Mouse (Mus musculus) limb, embryonic 13.5 days (tissue): ENCODE results near the gene Sdk2. TPM values are rescaled to one million over a fixed set of nuclear protein-coding genes. Genes with fewer than 3 reads are reported as not detected.

Experiments used
- ATAC-seq: fragments of 200-750 bp; cut with Nextera tagmentation; 2 replicates; pipeline ENCODE4 v1.8.0; 2017; ENCODE audit warnings: low read depth, moderate number of reproducible peaks, moderate TSS enrichment; ENCODE audit not compliant: low FRiP score
- H3K27ac ChIP-seq: fragments of 300-500 bp; sonication (generic); 2 replicates; pipeline ENCODE4 v1.5.1; 2015; ENCODE audit warnings: inconsistent platforms, mild to moderate bottlenecking, moderate library complexity
- H3K27me3 ChIP-seq: fragments of 300-500 bp; sonication (generic); 2 replicates; pipeline ENCODE4 v1.6.1; 2015; ENCODE audit warnings: mild to moderate bottlenecking, inconsistent platforms
- H3K36me3 ChIP-seq: fragments of 300-500 bp; sonication (generic); 2 replicates; pipeline ENCODE4 v1.6.1; 2015; ENCODE audit warnings: inconsistent platforms, mild to moderate bottlenecking, moderate library complexity
- H3K4me1 ChIP-seq: fragments of 300-500 bp; sonication (generic); 2 replicates; pipeline ENCODE4 v1.6.1; 2015; ENCODE audit warnings: inconsistent platforms
- H3K4me2 ChIP-seq: fragments of 300-500 bp; sonication (generic); replicated peaks from 2 replicates; pipeline ENCODE4 v1.6.1; 2015; ENCODE audit warnings: inconsistent platforms, mild to moderate bottlenecking, moderate library complexity
- H3K4me3 ChIP-seq: fragments of 300-500 bp; sonication (generic); 2 replicates; pipeline ENCODE4 v1.5.1; 2015; ENCODE audit warnings: moderate library complexity, mild to moderate bottlenecking, inconsistent platforms
- H3K9ac ChIP-seq: fragments of 300-500 bp; sonication (generic); 2 replicates; pipeline ENCODE4 v1.6.1; 2015; ENCODE audit warnings: mild to moderate bottlenecking, inconsistent platforms
- H3K9me3 ChIP-seq: fragments of 300-500 bp; sonication (generic); 2 replicates; pipeline ENCODE4 v1.6.1; 2016; ENCODE audit warnings: inconsistent platforms
- WGBS: fragments of 180-500 bp; shearing (Covaris S2); methylation state at CpG from one replicate; pipeline ENCODE4 v1.1.7; 2015; 5-methylcytosine and 5-hydroxymethylcytosine counted together
- polyA plus RNA-seq: library from polyadenylated mRNA; unstranded; fragments of >200 nt; fragmentation: Nextera tagmentation; extraction: Ambion mirVana; gene quantifications from 2 replicates; pipeline ENCODE4 v1.2.1, GENCODE M21; 2015

The Sdk2 gene
- polyA plus RNA-seq, 1 experiment from 2014 or later: 5.8 TPM

- Histone ChIP-seq H3K4me1 (peaks cover 72% of the 10 kb centered on the region), H3K27me3 (no peaks in the 10 kb centered on the region), H3K36me3 (no peaks in the 10 kb centered on the region), H3K9me3 (no peaks in the 10 kb centered on the region), H3K27ac (no peak overlapping the region), H3K4me2 (no peak overlapping the region), H3K9ac (peak overlapping the region; percentile 0; the same call in 1 of the 2 replicates), H3K4me3 (no peak overlapping the region)
- 65% methylated on average over 2 of the region's 2 CpGs for WGBS
- no peak for ATAC-seq
Measured at GRCm38 (mm10) chr11:113782496-113782895, 284.4 kb downstream of the Sdk2 start.

GRCm38 (mm10) chr11:113782006-113782405, 284.8 kb downstream of the Sdk2 start:
- 35% methylated on average over 2 of the region's 2 CpGs for WGBS
- ATAC-seq: no peak
- H3K27ac ChIP-seq: no peak overlapping the region; the same call in 1 of the 2 replicates
- no peak overlapping the region for H3K4me2 ChIP-seq
- peak overlapping the region; percentile 0; the same call in 1 of the 2 replicates for H3K9ac ChIP-seq
- H3K4me1 ChIP-seq: peaks cover 73% of the 10 kb centered on the region
- H3K36me3 ChIP-seq: no peaks in the 10 kb centered on the region
- no peaks in the 10 kb centered on the region for H3K27me3 ChIP-seq
- no peak overlapping the region for H3K4me3 ChIP-seq
- no peaks in the 10 kb centered on the region for H3K9me3 ChIP-seq

- peaks cover 53% of the 10 kb centered on the region for H3K4me1 ChIP-seq
- no peaks in the 10 kb centered on the region for H3K36me3 ChIP-seq
- H3K27ac ChIP-seq: no peak overlapping the region
- H3K4me3 ChIP-seq: no peak overlapping the region
- ATAC-seq: no peak
- H3K9ac ChIP-seq: no peak overlapping the region
- no peaks in the 10 kb centered on the region for H3K9me3 ChIP-seq
- H3K4me2 ChIP-seq: no peak overlapping the region
- H3K27me3 ChIP-seq: no peaks in the 10 kb centered on the region
- 38% methylated on average over 6 of the region's 6 CpGs for WGBS
Measured at GRCm38 (mm10) chr11:113779680-113780041, 287.2 kb downstream of the Sdk2 start.

GRCm38 (mm10) chr11:113778733-113779679, 287.8 kb downstream of the Sdk2 start:
- no peak overlapping the region for H3K9ac ChIP-seq
- no peaks in the 10 kb centered on the region for H3K36me3 ChIP-seq
- 42% methylated on average over 20 of the region's 20 CpGs for WGBS
- no peak overlapping the region for H3K27ac ChIP-seq
- no peak overlapping the region for H3K4me2 ChIP-seq
- peaks cover 49% of the 10 kb centered on the region for H3K4me1 ChIP-seq
- no peak overlapping the region for H3K4me3 ChIP-seq
- H3K9me3 ChIP-seq: no peaks in the 10 kb centered on the region
- no peak for ATAC-seq
- no peaks in the 10 kb centered on the region for H3K27me3 ChIP-seq

GRCm38 (mm10) chr11:113777878-113778464, 288.9 kb downstream of the Sdk2 start:
- Histone ChIP-seq H3K27me3 (no peaks in the 10 kb centered on the region), H3K4me2 (no peak overlapping the region), H3K9me3 (no peaks in the 10 kb centered on the region), H3K36me3 (no peaks in the 10 kb centered on the region), H3K27ac (no peak overlapping the region), H3K4me1 (peaks cover 49% of the 10 kb centered on the region), H3K9ac (no peak overlapping the region), H3K4me3 (no peak overlapping the region)
- WGBS: 65% methylated on average over 8 of the region's 8 CpGs
- no peak; the same call in 1 of the 2 replicates for ATAC-seq

- Histone ChIP-seq H3K4me1 (peaks cover 42% of the 10 kb centered on the region), H3K27me3 (no peaks in the 10 kb centered on the region), H3K4me2 (no peak overlapping the region), H3K9me3 (no peaks in the 10 kb centered on the region), H3K27ac (no peak overlapping the region), H3K4me3 (no peak overlapping the region), H3K9ac (no peak overlapping the region; the same call in 1 of the 2 replicates), H3K36me3 (no peaks in the 10 kb centered on the region)
- 61% methylated on average over 14 of the region's 14 CpGs for WGBS
- no peak for ATAC-seq
Measured at GRCm38 (mm10) chr11:113776851-113777511, 289.9 kb downstream of the Sdk2 start.

GRCm38 (mm10) chr11:113774773-113775172, 292.1 kb downstream of the Sdk2 start:
- Histone ChIP-seq H3K36me3 (no peaks in the 10 kb centered on the region), H3K27ac (no peak overlapping the region), H3K4me1 (peaks cover 26% of the 10 kb centered on the region), H3K9ac (no peak overlapping the region), H3K4me3 (no peak overlapping the region), H3K4me2 (no peak overlapping the region), H3K9me3 (no peaks in the 10 kb centered on the region), H3K27me3 (no peaks in the 10 kb centered on the region)
- 92% methylated on average over 3 of the region's 3 CpGs for WGBS
- no peak for ATAC-seq

- 69% methylated on average over 5 of the region's 5 CpGs for WGBS
- ATAC-seq: no peak
- no peak overlapping the region for H3K9ac ChIP-seq
- peaks cover 21% of the 10 kb centered on the region for H3K4me1 ChIP-seq
- no peaks in the 10 kb centered on the region for H3K27me3 ChIP-seq
- no peak overlapping the region for H3K4me2 ChIP-seq
- H3K27ac ChIP-seq: no peak overlapping the region
- H3K9me3 ChIP-seq: no peaks in the 10 kb centered on the region
- no peaks in the 10 kb centered on the region for H3K36me3 ChIP-seq
- no peak overlapping the region for H3K4me3 ChIP-seq
Measured at GRCm38 (mm10) chr11:113773191-113773590, 293.7 kb downstream of the Sdk2 start.

GRCm38 (mm10) chr11:113771187-113771586, 295.7 kb downstream of the Sdk2 start:
- WGBS: 80% methylated on average over 13 of the region's 13 CpGs
- no peaks in the 10 kb centered on the region for H3K27me3 ChIP-seq
- no peak overlapping the region for H3K4me2 ChIP-seq
- H3K36me3 ChIP-seq: no peaks in the 10 kb centered on the region
- peaks cover 29% of the 10 kb centered on the region for H3K4me1 ChIP-seq
- H3K4me3 ChIP-seq: no peak overlapping the region
- no peak for ATAC-seq
- H3K27ac ChIP-seq: no peak overlapping the region
- H3K9ac ChIP-seq: no peak overlapping the region
- H3K9me3 ChIP-seq: no peaks in the 10 kb centered on the region

- no peak overlapping the region for H3K27ac ChIP-seq
- WGBS: 50% methylated on average over 3 of the region's 3 CpGs
Measured at GRCm38 (mm10) chr11:113768356-113768755, 298.5 kb downstream of the Sdk2 start.

GRCm38 (mm10) chr11:113767285-113767684, 299.6 kb downstream of the Sdk2 start:
- H3K4me2 ChIP-seq: no peak overlapping the region

More at GRCm38 (mm10) chr11:113768356-113768755, 298.5 kb downstream of the Sdk2 start:
- Histone ChIP-seq H3K9ac (no peak overlapping the region), H3K4me2 (no peak overlapping the region), H3K4me1 (peaks cover 46% of the 10 kb centered on the region), H3K4me3 (no peak overlapping the region), H3K27me3 (no peaks in the 10 kb centered on the region), H3K36me3 (no peaks in the 10 kb centered on the region), H3K9me3 (no peaks in the 10 kb centered on the region)
- ATAC-seq: no peak

More at GRCm38 (mm10) chr11:113767285-113767684, 299.6 kb downstream of the Sdk2 start:
- Histone ChIP-seq H3K9me3 (no peaks in the 10 kb centered on the region), H3K4me3 (no peak overlapping the region), H3K9ac (peak overlapping the region; percentile 40; the same call in 1 of the 2 replicates), H3K27ac (no peak overlapping the region; the same call in 1 of the 2 replicates), H3K4me1 (peaks cover 50% of the 10 kb centered on the region), H3K36me3 (no peaks in the 10 kb centered on the region), H3K27me3 (no peaks in the 10 kb centered on the region)
- no peak for ATAC-seq
- 54% methylated on average over 8 of the region's 8 CpGs for WGBS
